Mouse (Mus musculus) stomach, postnatal 0 days (tissue): Measurements from ENCODE around the gene Capn11.

Experiments used
- CTCF ChIP-seq: IDR thresholded peaks from 2 replicates; pipeline ENCODE4 v1.5.1; 2016; ENCODE audit warnings: antibody characterized with exemption, low read depth, mild to moderate bottlenecking, moderate library complexity
- EP300 ChIP-seq: optimal IDR thresholded peaks from 2 replicates; pipeline ENCODE3; 2016; ENCODE audit warnings: antibody characterized with exemption

- no peak for TF ChIP-seq CTCF
- no peak for TF ChIP-seq EP300
These were observed 63.3 kb downstream of the Capn11 start for GRCm38 (mm10) chr17:45595736-45596390.
